Mouse (Mus musculus): Measurements from ENCODE around the gene Rph3al.

DNA sequence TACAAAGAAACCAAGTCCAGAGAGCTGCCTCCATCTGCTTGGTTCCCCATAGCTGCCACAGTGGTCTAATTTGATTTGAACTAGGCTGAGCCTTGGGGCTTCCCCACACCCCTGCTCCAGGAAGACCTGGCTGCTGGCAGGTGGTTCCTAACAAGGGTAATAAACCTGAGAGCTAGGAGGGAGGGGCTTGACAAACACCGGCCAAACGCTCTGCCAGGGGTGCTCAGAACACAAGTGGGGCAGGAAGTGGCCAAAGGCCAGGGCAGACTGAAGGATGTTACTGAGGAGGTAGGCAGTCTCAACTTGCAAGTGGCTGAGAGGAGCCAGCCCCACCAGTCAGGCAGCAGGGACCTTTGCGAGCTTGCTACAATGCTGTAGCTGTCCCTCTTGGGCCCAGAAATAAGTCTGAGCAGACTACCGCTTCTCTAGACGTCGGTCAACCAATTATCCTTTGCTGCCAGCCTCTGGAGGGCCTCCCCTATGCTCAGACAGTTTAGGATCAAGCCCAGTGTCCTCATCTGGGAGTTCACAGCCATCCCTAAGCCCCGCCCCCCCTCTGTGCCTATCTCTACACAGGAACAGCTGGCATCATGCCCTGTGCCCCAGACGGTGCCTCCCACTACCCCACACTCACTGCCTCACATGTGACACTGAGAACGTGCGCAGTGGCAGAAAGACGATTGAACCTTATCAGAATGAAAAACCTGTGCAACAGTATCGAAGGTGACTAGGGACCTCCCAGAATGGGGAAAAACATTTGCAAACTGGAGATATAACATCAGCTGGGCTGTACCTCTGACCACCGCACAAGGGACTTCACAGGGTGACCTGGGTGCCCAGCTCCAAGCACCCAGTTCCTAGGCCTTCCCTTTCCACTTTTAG, 11.6 kb downstream of the Rph3al start:
- no peak for TF ChIP-seq CTCF (conservative IDR thresholded peaks at IDR 0.05; ENCODE audit: insufficient read depth, insufficient read length, low read depth, low read length)
- TF ChIP-seq POLR2A (IDR thresholded peaks at IDR 0.05; ENCODE audit: low read depth, low read length), result no peak
